Mouse (Mus musculus) spleen, postnatal 10 days (tissue): ENCODE data around the gene Fam169a.
"Not testable (repeated sequence)": the region's sequence is repeated elsewhere in the genome, so short reads cannot be mapped to it uniquely, and the experiment has no call there.

Experiments
- DNase-seq, 2 experiments: peaks; one replicate each; pipeline ENCODE4 v3.0.0; 2021 to 2022; ENCODE audit warnings: low spot score in 2 of 2

Gene Fam169a

GRCm38 (mm10) chr13:97066649-97067550, at the start of gene Fam169a:
Fam169a (plus strand) TSS chr13:97067286.
- DNase-seq = no peak

GRCm38 (mm10) chr13:97017711-97018110, 49.4 kb upstream of the Fam169a start:
- no peak for DNase-seq

- DNase-seq = no peak
Observed at GRCm38 (mm10) chr13:97020122-97020521, 47.0 kb upstream of the Fam169a start.

GRCm38 (mm10) chr13:97021906-97022305, 45.2 kb upstream of the Fam169a start:
- DNase-seq = no peak

GRCm38 (mm10) chr13:97030075-97030474, 37.0 kb upstream of the Fam169a start:
- DNase-seq = no peak

- DNase-seq = no peak
Observed at GRCm38 (mm10) chr13:97034262-97034661, 32.8 kb upstream of the Fam169a start, which contains the start of gene 1700029F12Rik. 1700029F12Rik (minus strand) TSS chr13:97034362.

GRCm38 (mm10) chr13:97051158-97051557, 15.9 kb upstream of the Fam169a start:
- DNase-seq = no peak

- peak in 1 of 2 experiments; percentile 62 for DNase-seq
Observed at GRCm38 (mm10) chr13:97052667-97053066, 14.4 kb upstream of the Fam169a start.

- DNase-seq = no peak
Observed at GRCm38 (mm10) chr13:97053844-97054243, 13.2 kb upstream of the Fam169a start.

- no peak for DNase-seq
Observed at GRCm38 (mm10) chr13:97057817-97058216, 9.3 kb upstream of the Fam169a start.

GRCm38 (mm10) chr13:97059746-97060145, 7.3 kb upstream of the Fam169a start:
- no peak for DNase-seq

- no peak for DNase-seq
Observed at GRCm38 (mm10) chr13:97060331-97060730, 6.8 kb upstream of the Fam169a start.

- DNase-seq = no peak
Observed at GRCm38 (mm10) chr13:97062151-97062550, 4.9 kb upstream of the Fam169a start.

- DNase-seq = no peak
Observed at GRCm38 (mm10) chr13:97063431-97063830, 3.7 kb upstream of the Fam169a start.

- DNase-seq = no peak
Observed at GRCm38 (mm10) chr13:97064413-97064812, 2.7 kb upstream of the Fam169a start.

- DNase-seq = not testable (repeated sequence)
Observed at GRCm38 (mm10) chr13:97064844-97065621, 2.1 kb upstream of the Fam169a start.

GRCm38 (mm10) chr13:97067691-97068090, 605 bp downstream of the Fam169a start:
- no peak for DNase-seq

- DNase-seq = no peak
Observed at GRCm38 (mm10) chr13:97068151-97068550, 1.1 kb downstream of the Fam169a start.

- no peak for DNase-seq
Observed at GRCm38 (mm10) chr13:97070931-97071625, 4.0 kb downstream of the Fam169a start.

GRCm38 (mm10) chr13:97071626-97072241, 4.6 kb downstream of the Fam169a start:
- DNase-seq = no peak

- DNase-seq = no peak
Observed at GRCm38 (mm10) chr13:97073497-97073896, 6.4 kb downstream of the Fam169a start.
